Mouse (Mus musculus) embryonic facial prominence, embryonic 13.5 days (tissue): ENCODE results near the gene Ssbp2. TPM values are rescaled to one million over a fixed set of nuclear protein-coding genes. Genes with fewer than 3 reads are reported as not detected.

Experiments used
- ATAC-seq: fragments of 200-750 bp; cut with Nextera tagmentation; 2 replicates; pipeline ENCODE4 v1.8.0; 2017; ENCODE audit warnings: low read depth; ENCODE audit not compliant: insufficient number of reproducible peaks, insufficient read depth, low FRiP score, low TSS enrichment
- H3K27ac ChIP-seq: fragments of 300-500 bp; sonication (generic); 2 replicates; pipeline ENCODE4 v1.5.1; 2015; ENCODE audit warnings: moderate library complexity, mild to moderate bottlenecking, inconsistent platforms
- H3K27me3 ChIP-seq: fragments of 300-500 bp; sonication (generic); 2 replicates; pipeline ENCODE4 v1.6.1; 2015; ENCODE audit warnings: mild to moderate bottlenecking, inconsistent platforms
- H3K36me3 ChIP-seq: fragments of 300-500 bp; sonication (generic); 2 replicates; pipeline ENCODE4 v1.6.1; 2015; ENCODE audit warnings: mild to moderate bottlenecking, inconsistent platforms
- H3K4me1 ChIP-seq: fragments of 300-500 bp; sonication (generic); 2 replicates; pipeline ENCODE4 v1.6.1; 2015; ENCODE audit warnings: inconsistent platforms
- H3K4me2 ChIP-seq: fragments of 300-500 bp; sonication (generic); 2 replicates; pipeline ENCODE4 v1.6.1; 2015; ENCODE audit warnings: moderate library complexity, mild to moderate bottlenecking, inconsistent platforms
- H3K4me3 ChIP-seq: fragments of 300-500 bp; sonication (generic); 2 replicates; pipeline ENCODE4 v1.5.1; 2015; ENCODE audit warnings: mild to moderate bottlenecking, inconsistent platforms
- H3K9ac ChIP-seq: fragments of 300-500 bp; sonication (generic); 2 replicates; pipeline ENCODE4 v1.6.1; 2015; ENCODE audit warnings: mild to moderate bottlenecking, inconsistent platforms
- H3K9me3 ChIP-seq: fragments of 300-500 bp; sonication (generic); 2 replicates; pipeline ENCODE4 v1.6.1; 2016; ENCODE audit warnings: inconsistent platforms
- WGBS: fragments of 180-500 bp; shearing (Covaris S2); methylation state at CpG from one replicate; pipeline ENCODE4 v1.1.7; 2015; ENCODE audit warnings: mixed read lengths; 5-methylcytosine and 5-hydroxymethylcytosine counted together
- polyA plus RNA-seq: library from polyadenylated mRNA; unstranded; fragments of >200 nt; fragmentation: Nextera tagmentation; extraction: Ambion mirVana; gene quantifications from 2 replicates; pipeline ENCODE4 v1.2.1, GENCODE M21; 2015

Gene Ssbp2
- polyA plus RNA-seq, 1 experiment from 2014 or later: 228 TPM

- Histone ChIP-seq H3K36me3 (peaks cover 27% of the 10 kb centered on the region), H3K27me3 (no peaks in the 10 kb centered on the region), H3K4me3 (no peak overlapping the region), H3K4me2 (no peak overlapping the region), H3K27ac (0 out of 2 replicates have a peak overlapping the region, but pooled peaks have one; percentile 11), H3K9ac (no peak overlapping the region), H3K4me1 (peaks cover 4% of the 10 kb centered on the region; the same call in 1 of the 2 replicates), H3K9me3 (no peaks in the 10 kb centered on the region)
- no peak for ATAC-seq
- 65% methylated on average over 2 of the region's 2 CpGs for WGBS
Measured at GRCm38 (mm10) chr13:91696109-91696645, 236.1 kb downstream of the Ssbp2 start.

- Histone ChIP-seq H3K9ac (no peak overlapping the region), H3K4me2 (no peak overlapping the region), H3K9me3 (no peaks in the 10 kb centered on the region), H3K27me3 (no peaks in the 10 kb centered on the region), H3K36me3 (peaks cover 34% of the 10 kb centered on the region), H3K4me3 (no peak overlapping the region), H3K4me1 (peaks cover 4% of the 10 kb centered on the region; the same call in 1 of the 2 replicates), H3K27ac (no peak overlapping the region)
- 9% methylated on average over 3 of the region's 3 CpGs for WGBS
- no peak for ATAC-seq
Measured at GRCm38 (mm10) chr13:91697011-91697410, 236.9 kb downstream of the Ssbp2 start.

- no peaks in the 10 kb centered on the region for H3K4me1 ChIP-seq
- no peak overlapping the region for H3K4me2 ChIP-seq
- H3K4me3 ChIP-seq: no peak overlapping the region
- no peak overlapping the region for H3K9ac ChIP-seq
- H3K27ac ChIP-seq: no peak overlapping the region
- no peaks in the 10 kb centered on the region for H3K9me3 ChIP-seq
- H3K27me3 ChIP-seq: no peaks in the 10 kb centered on the region
- peaks cover 36% of the 10 kb centered on the region for H3K36me3 ChIP-seq
- WGBS: 82% methylated on average over 6 of the region's 6 CpGs
- ATAC-seq: no peak
Measured at GRCm38 (mm10) chr13:91702337-91702736, 242.3 kb downstream of the Ssbp2 start.

- Histone ChIP-seq H3K9ac (no peak overlapping the region), H3K4me3 (no peak overlapping the region)
- 93% methylated on average over 6 of the region's 6 CpGs for WGBS
Measured at GRCm38 (mm10) chr13:91719487-91719886, 259.4 kb downstream of the Ssbp2 start.

GRCm38 (mm10) chr13:91723108-91723735 lies 263.1 kb downstream of the Ssbp2 start:
- Histone ChIP-seq H3K36me3 (no peaks in the 10 kb centered on the region), H3K9ac (no peak overlapping the region), H3K4me2 (no peak overlapping the region), H3K4me3 (no peak overlapping the region), H3K4me1 (no peaks in the 10 kb centered on the region), H3K27ac (no peak overlapping the region), H3K9me3 (no peaks in the 10 kb centered on the region), H3K27me3 (no peaks in the 10 kb centered on the region)
- ATAC-seq: no peak; the same call in 1 of the 2 replicates
- 68% methylated on average over 8 of the region's 8 CpGs for WGBS

More at GRCm38 (mm10) chr13:91719487-91719886, 259.4 kb downstream of the Ssbp2 start:
- Histone ChIP-seq H3K36me3 (no peaks in the 10 kb centered on the region), H3K27ac (no peak overlapping the region), H3K4me1 (no peaks in the 10 kb centered on the region), H3K9me3 (no peaks in the 10 kb centered on the region), H3K4me2 (no peak overlapping the region), H3K27me3 (no peaks in the 10 kb centered on the region)
- no peak for ATAC-seq

GRCm38 (mm10) chr13:91723736-91724119 lies 263.6 kb downstream of the Ssbp2 start:
- WGBS: 77% methylated on average over 7 of the region's 7 CpGs
- no peak overlapping the region for H3K4me2 ChIP-seq
- no peaks in the 10 kb centered on the region for H3K9me3 ChIP-seq
- H3K4me1 ChIP-seq: no peaks in the 10 kb centered on the region
- H3K27me3 ChIP-seq: no peaks in the 10 kb centered on the region
- ATAC-seq: no peak
- H3K36me3 ChIP-seq: no peaks in the 10 kb centered on the region
- H3K4me3 ChIP-seq: no peak overlapping the region
- H3K9ac ChIP-seq: no peak overlapping the region
- H3K27ac ChIP-seq: no peak overlapping the region

GRCm38 (mm10) chr13:91724211-91724610 lies 264.1 kb downstream of the Ssbp2 start:
- Histone ChIP-seq H3K4me1 (no peaks in the 10 kb centered on the region), H3K9me3 (no peaks in the 10 kb centered on the region), H3K4me2 (no peak overlapping the region), H3K27ac (no peak overlapping the region), H3K36me3 (no peaks in the 10 kb centered on the region), H3K9ac (no peak overlapping the region), H3K4me3 (no peak overlapping the region), H3K27me3 (no peaks in the 10 kb centered on the region)
- 86% methylated on average over 3 of the region's 3 CpGs for WGBS
- ATAC-seq: no peak

- H3K27me3 ChIP-seq: no peaks in the 10 kb centered on the region
Measured at GRCm38 (mm10) chr13:91725130-91725529, 265.0 kb downstream of the Ssbp2 start.

GRCm38 (mm10) chr13:91727899-91728298 lies 267.8 kb downstream of the Ssbp2 start:
- H3K36me3 ChIP-seq: no peaks in the 10 kb centered on the region
- no peaks in the 10 kb centered on the region for H3K27me3 ChIP-seq
- H3K27ac ChIP-seq: no peak overlapping the region
- H3K4me3 ChIP-seq: no peak overlapping the region
- no peaks in the 10 kb centered on the region for H3K4me1 ChIP-seq
- no peak for ATAC-seq
- no peaks in the 10 kb centered on the region for H3K9me3 ChIP-seq
- no peak overlapping the region for H3K9ac ChIP-seq
- no peak overlapping the region for H3K4me2 ChIP-seq

More at GRCm38 (mm10) chr13:91725130-91725529, 265.0 kb downstream of the Ssbp2 start:
- H3K9ac ChIP-seq: no peak overlapping the region
- no peak overlapping the region for H3K4me3 ChIP-seq
- H3K4me1 ChIP-seq: no peaks in the 10 kb centered on the region
- ATAC-seq: no peak
- no peak overlapping the region for H3K4me2 ChIP-seq
- WGBS: 57% methylated on average over 3 of the region's 3 CpGs
- no peaks in the 10 kb centered on the region for H3K9me3 ChIP-seq
- H3K27ac ChIP-seq: no peak overlapping the region
- no peaks in the 10 kb centered on the region for H3K36me3 ChIP-seq

GRCm38 (mm10) chr13:91737191-91737590 lies 277.1 kb downstream of the Ssbp2 start:
- H3K4me1 ChIP-seq: peaks cover 11% of the 10 kb centered on the region; the same call in 1 of the 2 replicates
- H3K4me3 ChIP-seq: no peak overlapping the region
- WGBS: 85% methylated on average over 1 of the region's 1 CpGs
- H3K36me3 ChIP-seq: no peaks in the 10 kb centered on the region
- no peak overlapping the region for H3K27ac ChIP-seq
- no peak overlapping the region for H3K4me2 ChIP-seq
- no peaks in the 10 kb centered on the region for H3K9me3 ChIP-seq
- H3K27me3 ChIP-seq: peaks cover 21% of the 10 kb centered on the region
- no peak overlapping the region for H3K9ac ChIP-seq
- no peak for ATAC-seq

GRCm38 (mm10) chr13:91740851-91741250 lies 280.8 kb downstream of the Ssbp2 start:
- Histone ChIP-seq H3K27ac (no peak overlapping the region), H3K27me3 (peaks cover 30% of the 10 kb centered on the region), H3K36me3 (no peaks in the 10 kb centered on the region), H3K4me3 (peak overlapping the region; percentile 45), H3K4me1 (peaks cover 14% of the 10 kb centered on the region; the same call in 1 of the 2 replicates), H3K9ac (peak overlapping the region; percentile 68; the same call in 1 of the 2 replicates), H3K4me2 (peak overlapping the region; percentile 70), H3K9me3 (no peaks in the 10 kb centered on the region)
- WGBS: 65% methylated on average over 6 of the region's 6 CpGs
- no peak for ATAC-seq
